Mouse (Mus musculus) kidney, adult 2 months (tissue): ENCODE measurements around the gene Smg6.

ENCODE experiments used
- CTCF ChIP-seq: fragments of 200-500 bp; conservative IDR thresholded peaks from 2 replicates; pipeline ENCODE4 v1.5.1; 2011; ENCODE audit warnings: low read depth, mild to moderate bottlenecking, control low read depth, low read length, moderate library complexity, mixed read lengths; ENCODE audit not compliant: insufficient read depth, insufficient read length
- POLR2A ChIP-seq: fragments of 200-500 bp; IDR thresholded peaks from one replicate; pipeline ENCODE4 v1.6.1; 2011; ENCODE audit warnings: low read depth, low read length, control low read depth

DNA sequence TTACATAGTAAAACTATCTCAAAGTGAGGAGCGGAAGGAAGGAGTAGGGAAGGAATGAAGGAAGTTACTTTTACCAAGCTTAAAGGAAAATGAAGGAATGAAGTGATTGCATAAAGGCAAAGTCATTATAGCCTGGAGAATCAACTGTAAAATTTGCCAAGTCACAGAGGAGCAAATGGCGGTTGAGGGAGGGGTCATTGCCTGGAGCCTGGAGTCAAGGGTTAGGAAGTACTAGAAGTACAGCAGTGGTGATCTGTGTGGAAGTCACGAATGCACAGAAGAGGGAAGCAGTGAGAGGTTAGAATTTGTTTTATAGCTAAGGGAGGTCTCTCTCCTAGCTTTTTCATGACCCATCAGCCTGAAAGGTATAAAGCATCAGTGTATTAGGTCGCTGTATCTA lies 205.7 kb downstream of the Smg6 start:
- TF ChIP-seq CTCF (no peak), POLR2A (no peak)
